In the genomic region with DNA sequence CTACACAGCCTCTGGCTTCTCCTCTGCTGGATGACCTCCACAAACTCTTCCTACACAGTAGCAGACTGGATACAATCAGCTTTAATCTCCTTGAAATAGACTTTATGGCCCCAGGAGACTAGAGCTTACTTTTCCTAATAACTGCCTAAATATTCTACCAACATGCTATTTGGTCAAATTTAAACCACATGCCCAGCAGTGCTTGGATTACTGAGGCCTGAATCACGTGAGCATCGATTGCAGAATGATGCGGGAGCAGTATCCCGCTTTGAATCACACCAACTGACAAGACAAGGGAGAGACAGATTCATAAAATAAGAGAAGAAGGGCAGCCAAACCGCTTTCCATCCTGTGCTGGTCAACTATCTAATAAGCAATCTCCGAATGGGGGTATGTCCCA, we compare ENCODE assay signal across 26 mouse cellular contexts. TPM values are rescaled to one million over a fixed set of nuclear protein-coding genes. Genes with fewer than 3 reads are reported as not detected.
A peak's percentile ranks its signal among the peaks of the same experiment; 100 is the strongest.
DNase-seq lines count a peak whose midpoint lies in the region; ATAC-seq lines count a peak whose summit lies in the region.
"Had no signal": no experiment of that assay in that cellular context is flagged by ENCODE, and none has a peak within 500 bp of the region (broad histone marks: within the 10 kb centered on the region; RNA-seq: fewer than 3 reads in every experiment).

No protein-coding gene starts in this region.

- peak overlapping the region; percentile 34; the same call in 1 of the 2 replicates for H3K27ac ChIP-seq in kidney, embryonic 15.5 days
- H3K27ac ChIP-seq in stomach, embryonic 15.5 days, result peak overlapping the region; percentile 74
- H3K27ac ChIP-seq: embryonic facial prominence, embryonic 15.5 days; forebrain, embryonic 15.5 days; hindbrain, embryonic 15.5 days; limb, embryonic 13.5 days; liver, embryonic 13.5 days; neural tube, embryonic 15.5 days had no signal

- peaks cover 23% of the 10 kb centered on the region for H3K4me1 ChIP-seq in kidney, embryonic 15.5 days
- H3K4me1 ChIP-seq in stomach, embryonic 15.5 days, result no peaks in the 10 kb centered on the region
- H3K4me1 ChIP-seq: forebrain, embryonic 15.5 days; hindbrain, embryonic 15.5 days; megakaryocyte, embryonic 14.5 days; neural tube, embryonic 15.5 days had no signal

- peaks cover 3% of the 10 kb centered on the region; the same call in 1 of the 2 replicates for H3K27me3 ChIP-seq in kidney, embryonic 15.5 days
- no peaks in the 10 kb centered on the region for H3K27me3 ChIP-seq in stomach, embryonic 15.5 days (replicated peaks)
- H3K27me3 ChIP-seq: embryonic facial prominence, embryonic 15.5 days; forebrain, embryonic 15.5 days; heart, embryonic 12.5 days; hindbrain, embryonic 15.5 days; liver, embryonic 13.5 days; neural tube, embryonic 15.5 days had no signal

- peak; percentile 2; the same call in 1 of the 2 replicates for ATAC-seq in kidney, embryonic 15.5 days (replicated peaks; ENCODE audit: low FRiP score)
- no peak for ATAC-seq in stomach, embryonic 15.5 days (ENCODE audit: insufficient read depth, low FRiP score, low read depth)
- ATAC-seq: forebrain, embryonic 15.5 days; midbrain, embryonic 16.5 days had no signal

- peaks cover 29% of the 10 kb centered on the region for H3K36me3 ChIP-seq in kidney, embryonic 15.5 days
- peaks cover 9% of the 10 kb centered on the region; the same call in 1 of the 2 replicates for H3K36me3 ChIP-seq in stomach, embryonic 15.5 days

- H3K9me3 ChIP-seq in kidney, embryonic 15.5 days (replicated peaks), result no peaks in the 10 kb centered on the region
- H3K9me3 ChIP-seq in stomach, embryonic 15.5 days, result no peaks in the 10 kb centered on the region
- H3K9me3 ChIP-seq: embryonic facial prominence, embryonic 15.5 days; forebrain, embryonic 15.5 days; heart, embryonic 12.5 days; hindbrain, embryonic 15.5 days; limb, embryonic 13.5 days; liver, embryonic 13.5 days; megakaryocyte, embryonic 14.5 days; neural tube, embryonic 15.5 days had no signal

- H3K4me2 ChIP-seq in kidney, embryonic 15.5 days, result no peak overlapping the region
- H3K4me2 ChIP-seq in stomach, embryonic 15.5 days, result no peak overlapping the region
- H3K4me2 ChIP-seq: embryonic facial prominence, embryonic 15.5 days; forebrain, embryonic 15.5 days; heart, embryonic 12.5 days; hindbrain, embryonic 15.5 days; limb, embryonic 13.5 days; liver, embryonic 13.5 days; lung, embryonic 14.5 days; neural tube, embryonic 15.5 days had no signal

- no peak overlapping the region for H3K4me3 ChIP-seq in kidney, embryonic 15.5 days (replicated peaks)
- H3K4me3 ChIP-seq in stomach, embryonic 15.5 days (replicated peaks), result no peak overlapping the region
- H3K4me3 ChIP-seq: embryonic facial prominence, embryonic 15.5 days; forebrain, embryonic 15.5 days; heart, embryonic 12.5 days; hindbrain, embryonic 15.5 days; limb, embryonic 13.5 days; liver, embryonic 13.5 days; megakaryocyte, embryonic 14.5 days; neural tube, embryonic 15.5 days had no signal

- 75% methylated on average over 6 of the region's 6 CpGs for WGBS in kidney, embryonic 15.5 days
- WGBS in stomach, embryonic 15.5 days, result 86% methylated on average over 6 of the region's 6 CpGs

- H3K9ac ChIP-seq in kidney, embryonic 15.5 days, result no peak overlapping the region
- no peak overlapping the region for H3K9ac ChIP-seq in stomach, embryonic 15.5 days
- H3K9ac ChIP-seq: embryonic facial prominence, embryonic 15.5 days; forebrain, embryonic 15.5 days; heart, embryonic 12.5 days; hindbrain, embryonic 15.5 days; limb, embryonic 13.5 days; liver, embryonic 13.5 days; lung, embryonic 14.5 days; neural tube, embryonic 15.5 days had no signal

- DNase-seq in kidney, adult 8-10 months, result no peak
- peak; percentile 28 for DNase-seq in 3T3-L1 (ENCODE audit: low read depth, low spot score)
- peak; percentile 73 for DNase-seq in NIH3T3 (ENCODE audit: low read depth)
- no peak for DNase-seq in layer of hippocampus, adult 11-12 months (ENCODE audit: low spot score)
- no peak for DNase-seq in spleen, postnatal 4 days (ENCODE audit: low spot score in 2 of 2)
- DNase-seq: adrenal gland, postnatal 14 days; cerebellum, adult 2 months; cerebellum, postnatal 25 days; kidney, adult 18-20 months; kidney, postnatal 25 days; liver, embryonic 13.5 days; lung, postnatal 36 days; right cerebral cortex, adult 18-20 months; right cerebral cortex, postnatal 4 days; thymus, postnatal 14 days had no signal

RNA-seq across cellular contexts. Expression of gene Sorbs1, which starts 34.8 kb away (rescaled TPM):
- 53.4 and 59.2 TPM in 2 replicates for polyA plus RNA-seq in kidney, embryonic 15.5 days (2015; fragmentation: Nextera tagmentation; extraction: Ambion mirVana)
- 78.2 and 81.0 TPM in 2 replicates for polyA plus RNA-seq in stomach, embryonic 15.5 days (2015; fragmentation: Nextera tagmentation; extraction: Ambion mirVana)

RNA-seq across cellular contexts. Expression of gene Aldh18a1, which starts 39.9 kb away (rescaled TPM):
- 53.0 and 58.3 TPM in 2 replicates for polyA plus RNA-seq in kidney, embryonic 15.5 days (2015; fragmentation: Nextera tagmentation; extraction: Ambion mirVana)
- 99.9 and 120 TPM in 2 replicates for polyA plus RNA-seq in stomach, embryonic 15.5 days (2015; fragmentation: Nextera tagmentation; extraction: Ambion mirVana)

Comparison
In these comparisons a context has a peak if more than half of its experiments do, and no peak if none do; other contexts are left out.
1. DNase-seq: peak in 3T3-L1 (single experiment) and NIH3T3 (single experiment); none in kidney, adult 8-10 months (0 of 2), layer of hippocampus, adult 11-12 months (single experiment) and spleen, postnatal 4 days (0 of 2).